Mouse (Mus musculus) bone marrow, adult 2 months (tissue): ENCODE measurements around the gene Pcgf6. TPM values are rescaled to one million over a fixed set of nuclear protein-coding genes. Genes with fewer than 3 reads are reported as not detected.

Experiments
- H3K27ac ChIP-seq: fragments of 200-500 bp; 2 replicates; pipeline ENCODE4 v1.5.1; 2012; ENCODE audit warnings: low read depth, mild to moderate bottlenecking, control low read depth, inconsistent platforms, low read length; ENCODE audit not compliant: control insufficient read depth, poor library complexity, insufficient read depth
- H3K4me1 ChIP-seq: fragments of 200-500 bp; 2 replicates; pipeline ENCODE4 v1.6.1; 2011; ENCODE audit warnings: low read length; ENCODE audit not compliant: control insufficient read depth, insufficient read depth
- H3K4me3 ChIP-seq: fragments of 200-500 bp; replicated peaks from 2 replicates; pipeline ENCODE3; 2011; ENCODE audit warnings: mild to moderate bottlenecking, low read depth, low read length, control low read depth; ENCODE audit not compliant: control insufficient read depth
- CTCF ChIP-seq: fragments of 200-500 bp; IDR thresholded peaks from 2 replicates; pipeline ENCODE4 v1.5.1; 2011; ENCODE audit warnings: low read length, control low read depth; ENCODE audit not compliant: control insufficient read depth, insufficient read depth
- POLR2A ChIP-seq: fragments of 200-500 bp; IDR thresholded peaks from 2 replicates; pipeline ENCODE4 v1.6.1; 2011; ENCODE audit warnings: low read depth, mild to moderate bottlenecking, control low read depth, low read length, borderline replicate concordance; ENCODE audit not compliant: control insufficient read depth
- WGBS: fragments of 180-500 bp; shearing (Covaris S2); methylation state at CpG from one replicate; pipeline ENCODE4 v1.1.7; 2018; 5-methylcytosine and 5-hydroxymethylcytosine counted together
- polyA plus RNA-seq: library from polyadenylated mRNA; stranded (reverse); fragments of >200 nt; gene quantifications from 2 replicates; pipeline ENCODE4 v1.2.4, GENCODE M21; 2011; ENCODE audit warnings: low replicate concordance; ENCODE audit not compliant: missing spikeins, insufficient read depth, insufficient read length

Pcgf6 gene
- 5.0 and 7.0 TPM in 2 replicates for polyA plus RNA-seq

- H3K27ac ChIP-seq: peak within 1 kb of the TSS; percentile 67
- H3K4me3 ChIP-seq: peak within 1 kb of the TSS; percentile 87
- H3K4me1 ChIP-seq: no peaks in the 10 kb centered on the region; the same call in 1 of the 2 replicates
- WGBS: under 1% methylated on average over 75 of the region's 75 CpGs
- TF ChIP-seq POLR2A (peak; percentile 49; the same call in 1 of the 2 replicates), CTCF (no peak)
Observed at GRCm38 (mm10) chr19:47050271-47051032, at the start of gene Pcgf6. TSS of gene Pcgf6 (minus strand) at chr19:47050906.

- H3K4me1 ChIP-seq: peaks cover 1% of the 10 kb centered on the region; the same call in 1 of the 2 replicates
- peak; percentile 82 for TF ChIP-seq POLR2A
- TF ChIP-seq CTCF: no peak
- WGBS: under 1% methylated on average over 56 of the region's 56 CpGs
Observed at GRCm38 (mm10) chr19:47090550-47091156, 39.9 kb upstream of the Pcgf6 start, which contains the start of the genes Usmg5 and Pdcd11. TSS of gene Usmg5 (minus strand) at chr19:47090647. TSS of gene Pdcd11 (plus strand) at chr19:47090768.

GRCm38 (mm10) chr19:47089718-47090525, 39.2 kb upstream of the Pcgf6 start:
- no peak for TF ChIP-seq POLR2A
- TF ChIP-seq CTCF: no peak
- WGBS: under 1% methylated on average over 36 of the region's 36 CpGs
- peak overlapping the region; percentile 38 for H3K27ac ChIP-seq
- H3K4me1 ChIP-seq: peaks cover 1% of the 10 kb centered on the region; the same call in 1 of the 2 replicates
- peak overlapping the region; percentile 77 for H3K4me3 ChIP-seq

More at GRCm38 (mm10) chr19:47090550-47091156, 39.9 kb upstream of the Pcgf6 start, which contains the start of the genes Usmg5 and Pdcd11:
- H3K4me3 ChIP-seq: peak within 1 kb of the TSS; percentile 77
- peak within 1 kb of the TSS; percentile 38 for H3K27ac ChIP-seq

DNA sequence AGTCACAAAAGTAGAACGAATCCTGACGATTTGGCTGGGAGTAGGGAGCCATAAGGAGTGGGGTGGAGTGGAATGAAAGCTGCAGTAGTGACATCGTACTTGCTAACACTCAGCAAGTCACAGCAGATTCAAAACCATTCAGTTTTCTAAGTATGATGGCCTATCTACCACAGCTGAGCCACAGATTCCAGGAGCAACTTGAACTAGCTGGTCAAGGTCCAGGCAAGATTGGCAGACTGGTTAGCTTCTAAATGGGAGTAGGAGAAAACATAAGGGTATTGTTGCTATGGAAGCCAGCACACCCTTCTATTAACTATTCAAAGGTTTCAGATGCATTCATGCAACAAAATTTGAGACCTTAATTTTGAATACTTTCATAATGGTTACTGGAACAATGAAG, 37.5 kb upstream of the Pcgf6 start:
- 83% methylated on average over 3 of the region's 3 CpGs for WGBS
- H3K4me3 ChIP-seq: no peak overlapping the region
- H3K4me1 ChIP-seq: peaks cover 1% of the 10 kb centered on the region; the same call in 1 of the 2 replicates
- no peak for TF ChIP-seq POLR2A
- H3K27ac ChIP-seq: no peak overlapping the region

DNA sequence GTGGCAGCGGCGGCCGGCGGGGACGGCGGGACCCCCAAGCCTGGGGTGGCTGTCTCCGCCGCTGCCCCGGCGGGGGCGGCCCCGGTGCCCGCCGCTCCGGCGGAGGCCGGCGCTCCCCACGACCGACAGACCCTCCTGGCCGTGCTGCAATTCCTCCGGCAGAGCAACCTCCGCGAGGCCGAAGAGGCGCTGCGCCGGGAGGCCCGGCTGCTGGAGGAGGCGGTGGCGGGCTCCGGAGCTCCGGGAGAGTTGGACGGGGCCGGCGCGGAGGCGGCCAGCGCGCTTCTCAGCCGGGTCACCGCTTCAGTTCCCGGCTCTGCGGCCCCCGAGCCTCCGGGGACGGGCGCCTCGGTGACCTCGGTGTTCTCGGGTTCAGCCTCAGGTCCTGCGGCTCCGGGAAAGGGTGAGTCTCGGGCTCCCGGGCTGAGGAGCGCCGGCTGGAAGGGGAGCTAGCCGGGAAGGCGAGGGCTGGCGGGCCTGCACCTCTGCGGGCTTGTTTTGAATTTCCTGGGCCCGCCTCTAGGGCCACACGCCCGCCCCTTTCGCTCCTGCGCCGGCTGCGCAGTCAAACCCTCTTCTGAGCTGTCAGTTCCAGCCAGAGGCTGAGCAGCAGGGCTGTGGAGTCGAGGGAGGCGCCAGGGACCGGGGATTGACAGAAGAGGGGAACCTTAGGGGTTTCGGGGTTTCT, 17.4 kb upstream of the Pcgf6 start:
- peak overlapping the region; percentile 80 for H3K4me3 ChIP-seq
- under 1% methylated on average over 72 of the region's 72 CpGs for WGBS

DNA sequence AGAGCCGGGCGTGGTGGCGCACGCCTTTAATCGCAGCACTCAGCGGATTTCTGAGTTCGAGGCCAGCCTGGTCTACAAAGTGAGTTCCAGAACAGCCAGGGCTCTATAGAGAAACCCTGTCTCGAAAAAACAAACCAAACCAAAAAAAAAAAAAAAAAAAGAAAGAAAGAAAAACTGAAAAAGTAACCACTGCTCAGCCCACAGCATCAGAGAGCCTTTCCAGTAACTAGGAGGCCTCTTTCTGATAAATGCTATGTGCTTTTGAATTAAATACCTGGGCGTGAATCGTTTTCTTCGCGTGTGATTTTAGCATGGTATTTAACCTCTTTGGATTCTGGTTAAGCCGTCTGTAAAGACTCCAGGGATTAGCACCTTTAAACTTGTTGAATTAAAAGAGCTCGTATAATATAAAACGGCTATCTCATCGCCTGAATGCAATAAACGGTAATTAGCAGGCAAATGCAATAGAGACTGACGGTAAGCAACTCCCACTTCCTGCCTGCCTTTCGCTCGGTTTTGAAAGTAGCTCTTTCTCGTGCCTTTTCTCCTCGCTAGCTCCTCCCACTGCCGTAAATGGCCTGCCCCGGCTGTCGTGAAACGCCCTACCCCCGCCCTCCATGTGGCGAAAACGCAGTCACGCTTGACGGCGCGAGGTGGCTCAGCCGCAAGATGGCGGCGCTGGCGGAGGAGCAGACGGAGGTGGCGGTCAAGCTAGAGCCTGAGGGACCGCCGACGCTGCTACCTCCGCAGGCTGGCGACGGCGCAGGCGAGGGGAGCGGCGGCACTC, 16.6 kb upstream of the Pcgf6 start, which contains the start of gene Taf5:
TSS of gene Taf5 (plus strand) at position 651 of the 787 bp plus-strand sequence.
- H3K27ac ChIP-seq: peak within 1 kb of the TSS; percentile 97
- TF ChIP-seq CTCF (no peak), POLR2A (peak; percentile 99)
- H3K4me3 ChIP-seq: peak within 1 kb of the TSS; percentile 80
- H3K4me1 ChIP-seq: no peaks in the 10 kb centered on the region
- WGBS: 8% methylated on average over 49 of the region's 49 CpGs

More for the DNA sequence above, 17.4 kb upstream of the Pcgf6 start:
- H3K27ac ChIP-seq: peak overlapping the region; percentile 97
- H3K4me1 ChIP-seq: no peaks in the 10 kb centered on the region
- TF ChIP-seq POLR2A: peak; percentile 76; the same call in 1 of the 2 replicates
- TF ChIP-seq CTCF: no peak

GRCm38 (mm10) chr19:47065860-47066259, 15.2 kb upstream of the Pcgf6 start:
- WGBS: 87% methylated on average over 3 of the region's 3 CpGs
- Histone ChIP-seq H3K27ac (no peak overlapping the region), H3K4me1 (no peaks in the 10 kb centered on the region), H3K4me3 (no peak overlapping the region)
- TF ChIP-seq POLR2A: no peak
- TF ChIP-seq CTCF: no peak
